Mouse (Mus musculus) ovary, postnatal 10 days (tissue): ENCODE measurements around the gene Arf3.

ENCODE experiments used
- DNase-seq: peaks from one replicate; pipeline ENCODE4 v3.0.0; 2022; ENCODE audit warnings: low spot score

Arf3 gene

GRCm38 (mm10) chr15:98790761-98791160 is 27.7 kb upstream of the Arf3 start:
- DNase-seq, result no peak

- DNase-seq, result no peak
Measured at GRCm38 (mm10) chr15:98789661-98790535, 26.9 kb upstream of the Arf3 start, which contains the start of gene Wnt1. Wnt1 (plus strand) TSS chr15:98789857.

- no peak for DNase-seq
Measured at GRCm38 (mm10) chr15:98788972-98789660, 26.1 kb upstream of the Arf3 start.

- no peak for DNase-seq
Measured at GRCm38 (mm10) chr15:98787930-98788329, 24.9 kb upstream of the Arf3 start.

- DNase-seq, result no peak
Measured at GRCm38 (mm10) chr15:98785744-98786143, 22.7 kb upstream of the Arf3 start.

- no peak for DNase-seq
Measured at GRCm38 (mm10) chr15:98781166-98781565, 18.2 kb upstream of the Arf3 start.

GRCm38 (mm10) chr15:98780573-98780972 is 17.6 kb upstream of the Arf3 start:
- DNase-seq, result no peak

GRCm38 (mm10) chr15:98780075-98780474 is 17.1 kb upstream of the Arf3 start:
- no peak for DNase-seq

- no peak for DNase-seq
Measured at GRCm38 (mm10) chr15:98778806-98779205, 15.8 kb upstream of the Arf3 start.

GRCm38 (mm10) chr15:98778191-98778770 is 15.3 kb upstream of the Arf3 start:
- DNase-seq, result no peak

GRCm38 (mm10) chr15:98777762-98778161 is 14.7 kb upstream of the Arf3 start, which contains the start of gene Wnt10b:
Wnt10b (minus strand) TSS chr15:98778150.
- no peak for DNase-seq

- DNase-seq, result no peak
Measured at GRCm38 (mm10) chr15:98777005-98777616, 14.1 kb upstream of the Arf3 start.

GRCm38 (mm10) chr15:98776280-98777004 is 13.4 kb upstream of the Arf3 start:
- no peak for DNase-seq

GRCm38 (mm10) chr15:98775533-98775932 is 12.5 kb upstream of the Arf3 start:
- no peak for DNase-seq

GRCm38 (mm10) chr15:98774096-98774495 is 11.1 kb upstream of the Arf3 start:
- no peak for DNase-seq

GRCm38 (mm10) chr15:98772511-98773211 is 9.6 kb upstream of the Arf3 start:
- DNase-seq, result no peak

- DNase-seq, result no peak
Measured at GRCm38 (mm10) chr15:98771813-98772425, 8.9 kb upstream of the Arf3 start.

GRCm38 (mm10) chr15:98768259-98768658 is 5.2 kb upstream of the Arf3 start:
- DNase-seq, result no peak

GRCm38 (mm10) chr15:98765929-98766328 is 2.9 kb upstream of the Arf3 start:
- no peak for DNase-seq

- DNase-seq, result peak; percentile 52
Measured at GRCm38 (mm10) chr15:98762201-98762621, 803 bp downstream of the Arf3 start.

- DNase-seq, result no peak
Measured at GRCm38 (mm10) chr15:98754125-98754524, 8.9 kb downstream of the Arf3 start.
